Mouse (Mus musculus) heart, adult 2 months (tissue): ENCODE results near the gene Ddx43. TPM values are rescaled to one million over a fixed set of nuclear protein-coding genes. Genes with fewer than 3 reads are reported as not detected.

Source experiments
- DNase-seq, 2 experiments: peaks; one replicate each; pipeline ENCODE4 v3.0.0; 2021
- H3K27ac ChIP-seq: fragments of 200-600 bp; 2 replicates; pipeline ENCODE4 v1.8.1; 2022
- H3K27me3 ChIP-seq: fragments of 200-500 bp; 2 replicates; pipeline ENCODE4 v1.6.1; 2012; ENCODE audit warnings: mild to moderate bottlenecking, low read length, inconsistent platforms, mixed read lengths; ENCODE audit not compliant: control insufficient read depth, insufficient read depth
- H3K36me3 ChIP-seq: fragments of 200-500 bp; 2 replicates; pipeline ENCODE4 v1.6.1; 2012; ENCODE audit warnings: low read length, inconsistent platforms; ENCODE audit not compliant: control insufficient read depth, insufficient read depth
- H3K4me1 ChIP-seq: fragments of 200-500 bp; 2 replicates; pipeline ENCODE4 v1.6.1; 2011; ENCODE audit warnings: low read length; ENCODE audit not compliant: control insufficient read depth, insufficient read depth
- H3K4me3 ChIP-seq: fragments of 200-600 bp; 2 replicates; pipeline ENCODE4 v1.8.1; 2022
- H3K79me2 ChIP-seq: fragments of 200-500 bp; replicated peaks from 2 replicates; pipeline ENCODE4 v1.6.1; 2012; ENCODE audit warnings: mild to moderate bottlenecking, inconsistent platforms, low read length, moderate library complexity, mixed read lengths; ENCODE audit not compliant: control insufficient read depth, insufficient read depth
- H3K9ac ChIP-seq: fragments of 200-500 bp; 2 replicates; pipeline ENCODE4 v1.6.1; 2012; ENCODE audit warnings: low read depth, mild to moderate bottlenecking, control low read depth, inconsistent platforms, low read length, mixed read lengths
- CTCF ChIP-seq: fragments of 200-600 bp; IDR thresholded peaks from 2 replicates; pipeline ENCODE4 v1.8.1; 2022; ENCODE audit warnings: antibody characterized with exemption, mild to moderate bottlenecking, moderate library complexity
- EP300 ChIP-seq: fragments of 200-500 bp; IDR thresholded peaks from 2 replicates; pipeline ENCODE4 v1.6.1; 2011; ENCODE audit warnings: low read depth, low read length, control low read depth; ENCODE audit not compliant: insufficient read depth
- POLR2A ChIP-seq: fragments of 200-500 bp; IDR thresholded peaks from 2 replicates; pipeline ENCODE4 v1.6.1; 2011; ENCODE audit warnings: mild to moderate bottlenecking, low read depth, low read length, control low read depth; ENCODE audit not compliant: insufficient read depth
- WGBS: fragments of 180-500 bp; shearing (Covaris S2); methylation state at CpG from one replicate; pipeline ENCODE4 v1.1.7; 2018; 5-methylcytosine and 5-hydroxymethylcytosine counted together
- intact Hi-C: fragments of 180-260 bp; cut with DNase I; formaldehyde crosslinking; loops from one replicate; pipeline ENCODE4 v1.15.1; 2025
- polyA plus RNA-seq: library from polyadenylated mRNA; depleted of rRNA; stranded (reverse); fragments of >200 nt; gene quantifications from 2 replicates; pipeline ENCODE4 v1.2.3, GENCODE M21; 2012
- total RNA-seq, 2 experiments: library from RNA; stranded (reverse); gene quantifications; 2 replicates each; pipeline ENCODE4 v1.2.3; 2021

The Ddx43 gene
- total and polyA plus RNA-seq, 3 experiments: not detected

DNA sequence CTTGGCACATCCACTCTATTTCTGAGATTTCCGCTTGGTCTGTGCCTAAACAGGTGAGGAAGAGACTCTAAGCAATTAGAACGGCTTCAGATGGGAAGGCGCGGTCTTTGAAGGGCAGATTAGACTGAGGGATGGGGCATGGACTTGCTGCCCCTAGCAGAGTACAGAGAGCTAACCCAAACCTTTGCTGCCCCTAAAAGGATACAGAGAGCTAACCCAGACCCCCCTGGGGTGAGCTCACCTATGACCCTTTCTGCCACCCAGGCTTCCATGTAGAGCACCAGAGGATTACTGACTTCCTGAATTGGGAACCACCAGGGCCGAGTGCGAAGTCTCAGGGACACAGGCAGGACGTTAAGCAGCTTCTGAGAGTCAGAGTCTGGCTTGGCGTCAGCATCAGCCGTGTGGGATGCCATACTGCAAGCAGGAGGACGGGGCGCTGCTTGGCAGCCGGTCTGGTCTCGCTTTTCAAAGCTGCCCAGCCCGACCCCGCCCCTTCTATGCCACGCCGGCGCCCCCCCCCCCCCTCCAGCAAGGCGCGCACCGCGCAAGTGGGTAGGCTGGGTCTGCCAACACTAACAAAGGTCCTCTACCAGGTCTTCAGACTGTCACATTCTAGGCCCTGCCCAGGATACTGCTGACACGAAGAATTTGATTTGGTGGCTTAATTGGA is 17.3 kb upstream of the Ddx43 start, which contains the start of gene Ooep:
Gene Ooep (minus strand): TSS at position 613 of the 673 bp plus-strand sequence.
- intact Hi-C loops: no loop called here
- TF ChIP-seq CTCF (no peak), POLR2A (no peak), EP300 (no peak)
- no peak within 1 kb of the TSS for H3K4me3 ChIP-seq

DNA sequence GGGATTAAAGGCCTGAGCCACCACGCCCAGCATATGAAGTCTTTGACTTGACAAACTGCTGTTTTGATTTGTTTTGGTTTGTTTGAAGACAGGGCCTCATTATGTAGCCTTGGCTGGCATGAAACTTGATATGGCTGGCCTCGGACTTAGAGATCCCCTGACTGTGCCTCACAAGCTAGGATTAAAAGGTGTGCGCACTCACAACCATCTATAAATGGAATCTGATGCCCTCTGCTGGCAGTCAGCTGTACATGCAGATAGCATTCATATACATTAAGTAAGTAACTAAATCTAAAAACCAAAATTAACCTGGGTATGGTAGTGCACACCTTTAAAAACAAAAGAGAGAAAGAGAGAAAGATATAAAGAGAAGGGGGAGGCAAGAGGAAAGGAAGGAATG is 9.7 kb upstream of the Ddx43 start:
- H3K79me2 ChIP-seq: no peaks in the 10 kb centered on the region
- WGBS: 51% methylated on average over 3 of the region's 3 CpGs
- H3K9ac ChIP-seq: no peak overlapping the region
- no peak for TF ChIP-seq EP300
- peak; percentile 65 for TF ChIP-seq CTCF
- no peak for TF ChIP-seq POLR2A
- H3K4me3 ChIP-seq: no peak overlapping the region
- DNase-seq: no peak
- H3K27me3 ChIP-seq: peaks cover 2% of the 10 kb centered on the region; the same call in 1 of the 2 replicates
- H3K36me3 ChIP-seq: no peaks in the 10 kb centered on the region
- intact Hi-C loops: no loop called here
- H3K4me1 ChIP-seq: no peaks in the 10 kb centered on the region
- no peak overlapping the region for H3K27ac ChIP-seq

More for the DNA sequence above, 17.3 kb upstream of the Ddx43 start, which contains the start of gene Ooep:
- no peaks in the 10 kb centered on the region for H3K4me1 ChIP-seq
- no peaks in the 10 kb centered on the region for H3K36me3 ChIP-seq
- DNase-seq: no peak
- H3K79me2 ChIP-seq: no peaks in the 10 kb centered on the region
- no peak within 1 kb of the TSS for H3K9ac ChIP-seq
- 4% methylated on average over 23 of the region's 23 CpGs for WGBS
- no peak within 1 kb of the TSS for H3K27ac ChIP-seq
- H3K27me3 ChIP-seq: 0 out of 2 replicates have a peak, but pooled peaks cover 1% of the 10 kb centered on the region

DNA sequence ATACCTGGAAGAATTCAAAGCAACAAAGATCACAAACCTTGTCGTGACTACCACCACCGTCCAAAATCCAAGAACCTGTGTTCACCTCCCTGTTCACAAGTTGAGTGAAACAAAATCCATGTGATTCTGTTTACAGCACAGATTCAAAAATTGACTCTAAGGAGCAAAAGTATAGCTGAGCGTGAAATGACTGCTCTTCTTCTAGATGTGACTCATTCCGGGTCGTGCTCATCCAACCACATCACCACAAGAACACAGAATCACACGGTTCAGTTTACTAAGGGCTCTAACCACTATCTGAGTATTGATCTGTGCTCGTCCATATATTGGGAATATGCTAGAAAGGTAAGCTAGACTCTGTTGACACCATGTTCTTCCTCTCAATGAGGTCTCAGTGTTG is 8.6 kb upstream of the Ddx43 start:
- WGBS: 83% methylated on average over 7 of the region's 7 CpGs
- intact Hi-C loops: no loop called here
- H3K27me3 ChIP-seq: peaks cover 2% of the 10 kb centered on the region; the same call in 1 of the 2 replicates
- TF ChIP-seq EP300: no peak
- H3K79me2 ChIP-seq: no peaks in the 10 kb centered on the region
- H3K9ac ChIP-seq: no peak overlapping the region
- H3K4me1 ChIP-seq: no peaks in the 10 kb centered on the region
- H3K4me3 ChIP-seq: no peak overlapping the region
- no peak for DNase-seq
- no peaks in the 10 kb centered on the region for H3K36me3 ChIP-seq
- no peak overlapping the region for H3K27ac ChIP-seq

DNA sequence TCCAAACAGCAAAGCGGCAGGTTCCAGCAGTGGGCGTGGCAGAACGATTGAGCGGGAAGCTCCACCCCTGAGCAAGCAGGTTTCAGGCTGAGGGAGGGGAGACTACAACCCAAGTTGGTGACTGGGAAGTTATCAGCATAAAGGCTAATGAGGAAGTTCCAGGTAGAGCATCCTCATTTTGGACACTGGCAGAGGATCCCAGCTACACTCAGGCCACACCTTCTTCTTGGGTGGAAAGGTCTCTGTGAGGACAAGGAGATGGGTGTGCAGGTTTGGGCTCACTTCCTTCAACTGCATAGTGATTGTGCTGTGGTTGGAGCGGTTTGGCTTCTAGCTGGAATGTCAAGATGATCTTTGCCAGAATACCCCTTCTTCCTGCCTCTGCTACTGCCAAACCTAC is 5.6 kb upstream of the Ddx43 start:
- no peaks in the 10 kb centered on the region for H3K4me1 ChIP-seq
- H3K36me3 ChIP-seq: no peaks in the 10 kb centered on the region
- H3K79me2 ChIP-seq: no peaks in the 10 kb centered on the region
- H3K4me3 ChIP-seq: no peak overlapping the region
- WGBS: 34% methylated on average over 5 of the region's 5 CpGs
- H3K9ac ChIP-seq: no peak overlapping the region
- no peak for TF ChIP-seq POLR2A
- TF ChIP-seq EP300: no peak
- TF ChIP-seq CTCF: no peak
- H3K27ac ChIP-seq: no peak overlapping the region
- intact Hi-C loops: no loop called here
- H3K27me3 ChIP-seq: peaks cover 9% of the 10 kb centered on the region
- no peak for DNase-seq

DNA sequence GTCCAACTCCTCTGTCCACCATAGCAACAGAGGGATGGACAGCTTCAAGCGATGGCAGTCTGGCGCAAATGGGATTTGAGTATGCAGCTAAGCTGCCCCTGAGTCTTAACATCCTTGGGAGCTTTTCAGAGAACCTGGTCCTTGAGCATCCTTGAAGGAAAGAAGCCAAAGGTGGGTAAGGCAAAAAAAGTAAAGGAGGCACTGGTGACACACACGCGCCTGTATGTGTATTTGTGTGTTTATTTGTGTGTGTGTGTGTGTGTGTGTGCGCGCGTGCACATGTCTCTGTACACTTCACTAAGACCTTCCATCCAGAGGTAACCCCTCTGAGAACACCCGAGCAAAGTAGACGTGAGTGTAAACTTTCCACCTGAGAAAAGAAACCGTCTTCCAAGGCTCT is 1.8 kb upstream of the Ddx43 start:
- H3K9ac ChIP-seq: no peak overlapping the region
- WGBS: 86% methylated on average over 10 of the region's 10 CpGs
- no peaks in the 10 kb centered on the region for H3K36me3 ChIP-seq
- H3K4me1 ChIP-seq: no peaks in the 10 kb centered on the region
- H3K27ac ChIP-seq: no peak overlapping the region
- DNase-seq: no peak
- intact Hi-C loops: no loop called here
- H3K4me3 ChIP-seq: no peak overlapping the region
- TF ChIP-seq EP300: no peak
- TF ChIP-seq POLR2A: no peak
- no peak for TF ChIP-seq CTCF
- peaks cover 18% of the 10 kb centered on the region for H3K27me3 ChIP-seq
- H3K79me2 ChIP-seq: no peaks in the 10 kb centered on the region

DNA sequence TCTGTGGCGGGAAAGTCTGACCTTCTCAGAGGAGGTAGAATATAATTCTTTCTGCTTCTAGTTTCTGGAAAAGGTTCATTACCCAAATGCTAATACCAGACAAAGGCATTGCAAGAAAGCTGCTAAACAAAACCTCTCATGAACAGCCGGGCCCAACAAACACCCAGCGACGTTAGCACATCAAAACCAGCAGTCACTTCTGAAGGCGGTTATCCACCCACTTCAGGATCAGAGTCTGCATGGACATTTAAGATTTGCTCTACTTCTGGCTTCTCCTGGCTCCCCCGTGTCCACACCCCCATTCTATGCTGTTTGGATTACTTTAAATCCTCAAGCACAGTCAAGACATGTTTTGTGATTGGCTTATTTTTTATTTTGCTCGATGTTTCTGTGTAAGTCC is 975 bp upstream of the Ddx43 start:
- no peak for DNase-seq
- intact Hi-C loops: no loop called here
- Histone ChIP-seq H3K4me1 (no peaks in the 10 kb centered on the region), H3K27ac (no peak overlapping the region), H3K4me3 (no peak overlapping the region), H3K79me2 (no peaks in the 10 kb centered on the region), H3K27me3 (peaks cover 18% of the 10 kb centered on the region), H3K9ac (no peak overlapping the region), H3K36me3 (no peaks in the 10 kb centered on the region)
- 61% methylated on average over 7 of the region's 7 CpGs for WGBS
- TF ChIP-seq POLR2A: no peak
- no peak for TF ChIP-seq EP300
